Mouse (Mus musculus) limb, embryonic 11.5 days (tissue): ENCODE results near the gene Ell. TPM values are rescaled to one million over a fixed set of nuclear protein-coding genes. Genes with fewer than 3 reads are reported as not detected.

ENCODE experiments used
- ATAC-seq: fragments of 200-750 bp; cut with Nextera tagmentation; 2 replicates; pipeline ENCODE4 v1.8.0; 2017; ENCODE audit warnings: low read depth; ENCODE audit not compliant: insufficient number of reproducible peaks, low FRiP score, low TSS enrichment
- DNase-seq: peaks from one replicate; pipeline ENCODE4 v3.0.0-alpha.2; 2015; ENCODE audit warnings: low spot score
- H3K27ac ChIP-seq: fragments of 300-500 bp; sonication (generic); replicated peaks from 2 replicates; pipeline ENCODE4 v1.5.1; 2014; ENCODE audit warnings: low read depth, mild to moderate bottlenecking, low read length
- H3K27me3 ChIP-seq: fragments of 300-500 bp; sonication (generic); 2 replicates; pipeline ENCODE4 v1.6.1; 2014; ENCODE audit warnings: mild to moderate bottlenecking, low read length, mixed read lengths; ENCODE audit not compliant: control insufficient read depth, insufficient read depth
- H3K36me3 ChIP-seq: fragments of 300-500 bp; sonication (generic); 2 replicates; pipeline ENCODE4 v1.6.1; 2014; ENCODE audit warnings: mild to moderate bottlenecking, low read length, moderate library complexity, mixed read lengths; ENCODE audit not compliant: control insufficient read depth, insufficient read depth
- H3K4me1 ChIP-seq: fragments of 300-500 bp; sonication (generic); 2 replicates; pipeline ENCODE4 v1.6.1; 2014; ENCODE audit warnings: low read length, mixed read lengths; ENCODE audit not compliant: control insufficient read depth, insufficient read depth
- H3K4me2 ChIP-seq: fragments of 300-500 bp; sonication (generic); 2 replicates; pipeline ENCODE4 v1.6.1; 2014; ENCODE audit warnings: low read depth, mild to moderate bottlenecking, moderate library complexity; ENCODE audit not compliant: severe bottlenecking
- H3K4me3 ChIP-seq: fragments of 300-500 bp; sonication (generic); 2 replicates; pipeline ENCODE4 v1.5.1; 2014; ENCODE audit warnings: low read depth, low read length
- H3K9ac ChIP-seq: fragments of 300-500 bp; sonication (generic); 2 replicates; pipeline ENCODE4 v1.6.1; 2014; ENCODE audit warnings: mild to moderate bottlenecking, low read length
- H3K9me3 ChIP-seq: fragments of 300-500 bp; sonication (generic); 2 replicates; pipeline ENCODE4 v1.6.1; 2016; ENCODE audit warnings: low read length; ENCODE audit not compliant: control insufficient read depth
- WGBS: fragments of 180-500 bp; shearing (Covaris S2); extraction: QIAGEN DNeasy Blood & Tissue Kit; methylation state at CpG from one replicate; pipeline ENCODE4 v1.1.7; 2014; 5-methylcytosine and 5-hydroxymethylcytosine counted together
- polyA plus RNA-seq: library from polyadenylated mRNA; unstranded; fragments of >200 nt; fragmentation: Nextera tagmentation; extraction: Ambion mirVana; gene quantifications from 2 replicates; pipeline ENCODE4 v1.2.1, GENCODE M21; 2014

Gene Ell
- polyA plus RNA-seq, 1 experiment from 2014 or later: 20.1 TPM

- H3K27ac ChIP-seq: peak overlapping the region; percentile 100
- H3K9ac ChIP-seq: peak overlapping the region; percentile 85
- H3K36me3 ChIP-seq: no peaks in the 10 kb centered on the region
- peaks cover 23% of the 10 kb centered on the region for H3K4me1 ChIP-seq
- H3K27me3 ChIP-seq: no peaks in the 10 kb centered on the region
- DNase-seq: peak; percentile 92
- peak; percentile 55 for ATAC-seq
- 2% methylated on average over 44 of the region's 45 CpGs for WGBS
- peak overlapping the region; percentile 77 for H3K4me2 ChIP-seq
- no peaks in the 10 kb centered on the region for H3K9me3 ChIP-seq
- peak overlapping the region; percentile 42 for H3K4me3 ChIP-seq
Measured at GRCm38 (mm10) chr8:70609849-70610795, 70.9 kb downstream of the Ell start.

GRCm38 (mm10) chr8:70610796-70611771 lies 71.8 kb downstream of the Ell start:
- ATAC-seq: no peak
- no peaks in the 10 kb centered on the region for H3K36me3 ChIP-seq
- H3K4me2 ChIP-seq: peak overlapping the region; percentile 77
- DNase-seq: peak; percentile 94
- H3K4me3 ChIP-seq: peak overlapping the region; percentile 42
- no peaks in the 10 kb centered on the region for H3K9me3 ChIP-seq
- no peaks in the 10 kb centered on the region for H3K27me3 ChIP-seq
- H3K9ac ChIP-seq: peak overlapping the region; percentile 65
- H3K4me1 ChIP-seq: peaks cover 23% of the 10 kb centered on the region
- H3K27ac ChIP-seq: peak overlapping the region; percentile 100
- WGBS: under 1% methylated on average over 54 of the region's 54 CpGs

- WGBS: 1% methylated on average over 6 of the region's 6 CpGs
- no peaks in the 10 kb centered on the region for H3K36me3 ChIP-seq
- ATAC-seq: no peak
- peaks cover 18% of the 10 kb centered on the region for H3K4me1 ChIP-seq
- peak overlapping the region; percentile 10; the same call in 1 of the 2 replicates for H3K27ac ChIP-seq
- H3K27me3 ChIP-seq: no peaks in the 10 kb centered on the region
- peak; percentile 95 for DNase-seq
- H3K4me2 ChIP-seq: peak overlapping the region; percentile 77
- H3K9me3 ChIP-seq: no peaks in the 10 kb centered on the region
- peak overlapping the region; percentile 65; the same call in 1 of the 2 replicates for H3K9ac ChIP-seq
- H3K4me3 ChIP-seq: peak overlapping the region; percentile 42
Measured at GRCm38 (mm10) chr8:70611849-70612248, 72.6 kb downstream of the Ell start.

GRCm38 (mm10) chr8:70613763-70614162 lies 74.5 kb downstream of the Ell start:
- ATAC-seq (no peak), DNase-seq (no peak)
- Histone ChIP-seq H3K9ac (no peak overlapping the region), H3K27ac (no peak overlapping the region), H3K9me3 (no peaks in the 10 kb centered on the region), H3K4me3 (no peak overlapping the region), H3K4me1 (peaks cover 7% of the 10 kb centered on the region), H3K4me2 (no peak overlapping the region), H3K27me3 (no peaks in the 10 kb centered on the region), H3K36me3 (no peaks in the 10 kb centered on the region)
- WGBS: 18% methylated on average over 1 of the region's 1 CpGs

GRCm38 (mm10) chr8:70614469-70614868 lies 75.2 kb downstream of the Ell start:
- Histone ChIP-seq H3K4me2 (no peak overlapping the region), H3K27me3 (no peaks in the 10 kb centered on the region), H3K4me1 (peaks cover 3% of the 10 kb centered on the region; the same call in 1 of the 2 replicates), H3K4me3 (no peak overlapping the region), H3K36me3 (no peaks in the 10 kb centered on the region), H3K27ac (no peak overlapping the region), H3K9me3 (no peaks in the 10 kb centered on the region), H3K9ac (no peak overlapping the region)
- 73% methylated on average over 5 of the region's 5 CpGs for WGBS
- no peak for ATAC-seq
- DNase-seq: no peak

GRCm38 (mm10) chr8:70615281-70615680 lies 76.0 kb downstream of the Ell start:
- DNase-seq (no peak), ATAC-seq (no peak)
- H3K36me3 ChIP-seq: no peaks in the 10 kb centered on the region
- no peaks in the 10 kb centered on the region for H3K9me3 ChIP-seq
- H3K27me3 ChIP-seq: no peaks in the 10 kb centered on the region
- no peak overlapping the region for H3K9ac ChIP-seq
- peaks cover 3% of the 10 kb centered on the region; the same call in 1 of the 2 replicates for H3K4me1 ChIP-seq
- no peak overlapping the region for H3K4me3 ChIP-seq
- H3K27ac ChIP-seq: no peak overlapping the region
- H3K4me2 ChIP-seq: no peak overlapping the region
- WGBS: 89% methylated on average over 8 of the region's 8 CpGs

GRCm38 (mm10) chr8:70615894-70616293 lies 76.6 kb downstream of the Ell start, which contains the start of gene Lrrc25:
Gene Lrrc25, plus strand, starts transcription at chr8:70616155.
- H3K27ac ChIP-seq: no peak within 1 kb of the TSS
- no peak within 1 kb of the TSS for H3K4me2 ChIP-seq
- no peaks in the 10 kb centered on the region for H3K27me3 ChIP-seq
- H3K9me3 ChIP-seq: no peaks in the 10 kb centered on the region
- ATAC-seq (no peak), DNase-seq (no peak)
- H3K4me3 ChIP-seq: no peak within 1 kb of the TSS
- H3K9ac ChIP-seq: no peak within 1 kb of the TSS
- H3K4me1 ChIP-seq: peaks cover 1% of the 10 kb centered on the region; the same call in 1 of the 2 replicates
- 85% methylated on average over 3 of the region's 3 CpGs for WGBS
- no peaks in the 10 kb centered on the region for H3K36me3 ChIP-seq

- no peaks in the 10 kb centered on the region for H3K9me3 ChIP-seq
- H3K4me3 ChIP-seq: no peak overlapping the region
- H3K4me2 ChIP-seq: no peak overlapping the region
- DNase-seq (no peak), ATAC-seq (no peak)
- no peaks in the 10 kb centered on the region for H3K27me3 ChIP-seq
- no peak overlapping the region for H3K27ac ChIP-seq
- WGBS: 58% methylated on average over 11 of the region's 11 CpGs
- H3K9ac ChIP-seq: no peak overlapping the region
- H3K36me3 ChIP-seq: no peaks in the 10 kb centered on the region
- H3K4me1 ChIP-seq: peaks cover 3% of the 10 kb centered on the region; the same call in 1 of the 2 replicates
Measured at GRCm38 (mm10) chr8:70616645-70617044, 77.4 kb downstream of the Ell start.
